Mouse (Mus musculus): ENCODE measurements around the gene Clec2l.

DNA sequence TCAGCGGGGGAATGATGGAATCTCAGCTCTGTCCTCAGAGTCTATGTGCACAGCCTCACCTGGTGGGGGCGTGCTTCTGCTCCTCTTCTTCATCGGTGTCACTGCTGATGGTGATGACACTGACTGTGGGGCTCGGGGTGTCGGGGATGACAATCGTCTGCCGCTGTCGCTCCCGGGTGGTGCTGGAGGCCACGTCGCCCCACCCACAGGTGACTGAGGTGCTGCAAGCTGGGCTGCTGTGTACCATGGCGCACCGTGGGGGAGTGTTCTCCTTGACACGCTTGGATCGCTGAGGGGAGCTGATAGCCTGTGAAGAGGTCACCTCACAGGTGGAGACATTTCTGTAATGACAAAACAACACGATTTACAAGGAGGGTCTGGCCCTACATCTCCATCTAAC lies 53.0 kb downstream of the Clec2l start:
- TF ChIP-seq POLR2A (IDR thresholded peaks at IDR 0.05; ENCODE audit: borderline replicate concordance, extremely low read depth, low read depth, low read length) (no peak), CTCF (IDR thresholded peaks at IDR 0.05; ENCODE audit: insufficient read depth, low read length) (no peak)
